In genomic region chr19:37435853-37436174, GRCm38 (mm10) we compare ENCODE assay signal across 8 mouse cellular contexts. TPM values are rescaled to one million over a fixed set of nuclear protein-coding genes. Genes with fewer than 3 reads are reported as not detected.
DNase-seq lines count a peak whose midpoint lies in the region; ATAC-seq lines count a peak whose summit lies in the region.

No protein-coding gene starts in this region.

- no peak overlapping the region for H3K4me2 ChIP-seq in hindbrain, embryonic 12.5 days (replicated peaks)
- H3K4me2 ChIP-seq in embryonic facial prominence, embryonic 14.5 days (ENCODE audit: low read depth, low read length): no peak overlapping the region
- peak overlapping the region; percentile 79 for H3K4me2 ChIP-seq in liver, embryonic 15.5 days

- H3K4me3 ChIP-seq in hindbrain, embryonic 10.5 days: peak overlapping the region; percentile 5; the same call in 1 of the 2 replicates
- no peak overlapping the region for H3K4me3 ChIP-seq in hindbrain, embryonic 12.5 days
- peak overlapping the region; percentile 50; the same call in 1 of the 2 replicates for H3K4me3 ChIP-seq in embryonic facial prominence, embryonic 14.5 days (ENCODE audit: low read depth, low read length)
- H3K4me3 ChIP-seq in liver, embryonic 15.5 days (replicated peaks): peak overlapping the region; percentile 66

- 4% methylated on average over 10 of the region's 10 CpGs for WGBS in hindbrain, embryonic 10.5 days
- 5% methylated on average over 10 of the region's 10 CpGs for WGBS in hindbrain, embryonic 12.5 days
- WGBS in embryonic facial prominence, embryonic 14.5 days: 3% methylated on average over 10 of the region's 10 CpGs
- under 1% methylated on average over 10 of the region's 10 CpGs for whole genome bisulfite sequencing in liver, embryonic 15.5 days (ENCODE audit: insufficient replicate concordance)

- peaks cover 98% of the 10 kb centered on the region for H3K27me3 ChIP-seq in hindbrain, embryonic 10.5 days (ENCODE audit: insufficient read depth, poor library complexity, severe bottlenecking)
- H3K27me3 ChIP-seq in hindbrain, embryonic 12.5 days: peaks cover 91% of the 10 kb centered on the region
- H3K27me3 ChIP-seq in embryonic facial prominence, embryonic 14.5 days (replicated peaks; ENCODE audit: control insufficient read depth, insufficient read depth, low read length): peaks cover 96% of the 10 kb centered on the region
- H3K27me3 ChIP-seq in liver, embryonic 15.5 days: peaks cover 73% of the 10 kb centered on the region

- H3K9ac ChIP-seq in hindbrain, embryonic 12.5 days: no peak overlapping the region
- H3K9ac ChIP-seq in embryonic facial prominence, embryonic 14.5 days (ENCODE audit: low read depth, low read length): no peak overlapping the region
- peak overlapping the region; percentile 66 for H3K9ac ChIP-seq in liver, embryonic 15.5 days

- no peak for DNase-seq in hindbrain, embryonic 10.5 days (ENCODE audit: low spot score)
- no peak for DNase-seq in embryonic facial prominence, embryonic 14.5 days (ENCODE audit: low spot score)
- DNase-seq in thymus, postnatal 25 days: no peak
- no peak for DNase-seq in right cerebral cortex, postnatal 25 days
- DNase-seq in adipocyte (ENCODE audit: low spot score): no peak

- H3K9me3 ChIP-seq in hindbrain, embryonic 10.5 days: no peaks in the 10 kb centered on the region
- H3K9me3 ChIP-seq in hindbrain, embryonic 12.5 days (replicated peaks): no peaks in the 10 kb centered on the region
- no peaks in the 10 kb centered on the region for H3K9me3 ChIP-seq in embryonic facial prominence, embryonic 14.5 days (ENCODE audit: control insufficient read depth, low read length)
- no peaks in the 10 kb centered on the region for H3K9me3 ChIP-seq in liver, embryonic 15.5 days (replicated peaks)

- H3K36me3 ChIP-seq in hindbrain, embryonic 10.5 days: no peaks in the 10 kb centered on the region
- H3K36me3 ChIP-seq in hindbrain, embryonic 12.5 days: no peaks in the 10 kb centered on the region
- H3K36me3 ChIP-seq in embryonic facial prominence, embryonic 14.5 days (ENCODE audit: control insufficient read depth, insufficient read depth, low read length): no peaks in the 10 kb centered on the region
- H3K36me3 ChIP-seq in liver, embryonic 15.5 days (replicated peaks): no peaks in the 10 kb centered on the region

- H3K4me1 ChIP-seq in hindbrain, embryonic 10.5 days (replicated peaks): peaks cover 18% of the 10 kb centered on the region
- peaks cover 17% of the 10 kb centered on the region for H3K4me1 ChIP-seq in hindbrain, embryonic 12.5 days
- 0 out of 2 replicates have a peak, but pooled peaks cover 4% of the 10 kb centered on the region for H3K4me1 ChIP-seq in embryonic facial prominence, embryonic 14.5 days (ENCODE audit: control insufficient read depth, insufficient read depth, low read length)
- peaks cover 38% of the 10 kb centered on the region for H3K4me1 ChIP-seq in liver, embryonic 15.5 days (replicated peaks)

- no peak for ATAC-seq in hindbrain, embryonic 12.5 days (ENCODE audit: low FRiP score)
- ATAC-seq in CD4-positive, CD25-positive, alpha-beta regulatory T cell, adult 4 months: peak; percentile 15
- ATAC-seq in embryonic facial prominence, embryonic 14.5 days (ENCODE audit: low read depth): no peak
- ATAC-seq in liver, embryonic 15.5 days (ENCODE audit: insufficient read depth): peak; percentile 12; the same call in 1 of the 2 replicates

- H3K27ac ChIP-seq in hindbrain, embryonic 10.5 days: no peak overlapping the region
- H3K27ac ChIP-seq in hindbrain, embryonic 12.5 days: no peak overlapping the region
- no peak overlapping the region; the same call in 1 of the 2 replicates for H3K27ac ChIP-seq in embryonic facial prominence, embryonic 14.5 days (replicated peaks; ENCODE audit: low read depth, low read length)
- H3K27ac ChIP-seq in liver, embryonic 15.5 days (replicated peaks): peak overlapping the region; percentile 84

RNA-seq across cellular contexts. Expression of gene Hhex, which starts 1.2 kb away (rescaled TPM):
- polyA plus RNA-seq in hindbrain, embryonic 10.5 days (2016; fragmentation: Nextera tagmentation; extraction: Ambion mirVana): 6.6 and 7.7 TPM in 2 replicates
- polyA plus RNA-seq in hindbrain, embryonic 12.5 days (2016; fragmentation: Nextera tagmentation; extraction: Ambion mirVana): 7.2 and 9.2 TPM in 2 replicates
- under 1 TPM; 0.16 to 0.39 TPM for polyA plus RNA-seq in CD4-positive, CD25-positive, alpha-beta regulatory T cell, adult 4 months (2017; shearing (Covaris generic))
- 6.2 and 6.7 TPM in 2 replicates for polyA plus RNA-seq in embryonic facial prominence, embryonic 14.5 days (2014; fragmentation: Nextera tagmentation; extraction: Ambion mirVana)
- polyA plus RNA-seq in liver, embryonic 15.5 days (2015; fragmentation: Nextera tagmentation; extraction: Ambion mirVana): 28.5 and 30.3 TPM in 2 replicates

RNA-seq across cellular contexts. Expression of gene Kif11, which starts 59.6 kb away (rescaled TPM):
- polyA plus RNA-seq in hindbrain, embryonic 10.5 days (2016; fragmentation: Nextera tagmentation; extraction: Ambion mirVana): 60.1 and 80.2 TPM in 2 replicates
- polyA plus RNA-seq in hindbrain, embryonic 12.5 days (2016; fragmentation: Nextera tagmentation; extraction: Ambion mirVana): 50.3 and 54.2 TPM in 2 replicates
- 1 to 10 TPM; 3.0 to 6.9 TPM for polyA plus RNA-seq in CD4-positive, CD25-positive, alpha-beta regulatory T cell, adult 4 months (2017; shearing (Covaris generic))
- 43.2 and 50.2 TPM in 2 replicates for polyA plus RNA-seq in embryonic facial prominence, embryonic 14.5 days (2014; fragmentation: Nextera tagmentation; extraction: Ambion mirVana)
- 53.0 and 53.3 TPM in 2 replicates for polyA plus RNA-seq in liver, embryonic 15.5 days (2015; fragmentation: Nextera tagmentation; extraction: Ambion mirVana)

Comparison
In these comparisons a context has a peak if more than half of its experiments do, and no peak if none do; other contexts are left out.
1. ATAC-seq: peak in CD4-positive, CD25-positive, alpha-beta regulatory T cell, adult 4 months (single experiment) and liver, embryonic 15.5 days (single experiment); none in hindbrain, embryonic 12.5 days (single experiment) and embryonic facial prominence, embryonic 14.5 days (single experiment).